Mouse (Mus musculus) heart, adult 9 months (tissue): ENCODE results near the gene Fzr1.
A peak's percentile ranks its signal among the peaks of the same experiment; 100 is the strongest.

Experiments
- DNase-seq, 2 experiments: peaks; one replicate each; pipeline ENCODE4 v3.0.0; 2022; ENCODE audit warnings: low spot score in 2 of 2

Fzr1 gene

GRCm38 (mm10) chr10:81416581-81417226 lies 38.4 kb upstream of the Fzr1 start:
- peak; percentile 89 to 91 for DNase-seq

- DNase-seq, result peak in 1 of 2 experiments; percentile 67
Observed at GRCm38 (mm10) chr10:81415549-81416310, 37.4 kb upstream of the Fzr1 start.

GRCm38 (mm10) chr10:81415146-81415545 lies 36.8 kb upstream of the Fzr1 start:
- peak in 1 of 2 experiments; percentile 30 for DNase-seq

GRCm38 (mm10) chr10:81414682-81415081 lies 36.4 kb upstream of the Fzr1 start:
- DNase-seq, result peak; percentile 70 to 73

- peak; percentile 93 to 94 for DNase-seq
Observed at GRCm38 (mm10) chr10:81413310-81414261, 35.3 kb upstream of the Fzr1 start.

- no peak for DNase-seq
Observed at GRCm38 (mm10) chr10:81412586-81413309, 34.4 kb upstream of the Fzr1 start.

- peak; percentile 97 to 99 for DNase-seq
Observed at GRCm38 (mm10) chr10:81411471-81412400, 33.4 kb upstream of the Fzr1 start.

- peak; percentile 77 to 82 for DNase-seq
Observed at GRCm38 (mm10) chr10:81410981-81411380, 32.7 kb upstream of the Fzr1 start.

- DNase-seq, result no peak
Observed at GRCm38 (mm10) chr10:81410350-81410749, 32.0 kb upstream of the Fzr1 start.

- no peak for DNase-seq
Observed at GRCm38 (mm10) chr10:81409330-81409729, 31.0 kb upstream of the Fzr1 start.

- peak; percentile 90 to 95 for DNase-seq
Observed at GRCm38 (mm10) chr10:81408871-81409291, 30.6 kb upstream of the Fzr1 start.

GRCm38 (mm10) chr10:81408424-81408729 lies 30.1 kb upstream of the Fzr1 start:
- DNase-seq, result no peak

GRCm38 (mm10) chr10:81407539-81408423 lies 29.5 kb upstream of the Fzr1 start:
- DNase-seq, result peak; percentile 92 to 93

GRCm38 (mm10) chr10:81406504-81407440 lies 28.5 kb upstream of the Fzr1 start:
- DNase-seq, result no peak

GRCm38 (mm10) chr10:81405588-81406201 lies 27.4 kb upstream of the Fzr1 start:
- DNase-seq, result no peak

- DNase-seq, result peak in 1 of 2 experiments; percentile 63
Observed at GRCm38 (mm10) chr10:81404720-81405119, 26.4 kb upstream of the Fzr1 start.

GRCm38 (mm10) chr10:81404082-81404481 lies 25.8 kb upstream of the Fzr1 start:
- DNase-seq, result no peak

- DNase-seq, result no peak
Observed at GRCm38 (mm10) chr10:81403511-81403910, 25.2 kb upstream of the Fzr1 start.
